Mouse (Mus musculus): ENCODE measurements around the gene E2f8.

The E2f8 gene

GRCm38 (mm10) chr7:48858257-48858656 is 23.1 kb downstream of the E2f8 start:
- DNase-seq (ENCODE audit: low read depth, low spot score), result no peak

DNA sequence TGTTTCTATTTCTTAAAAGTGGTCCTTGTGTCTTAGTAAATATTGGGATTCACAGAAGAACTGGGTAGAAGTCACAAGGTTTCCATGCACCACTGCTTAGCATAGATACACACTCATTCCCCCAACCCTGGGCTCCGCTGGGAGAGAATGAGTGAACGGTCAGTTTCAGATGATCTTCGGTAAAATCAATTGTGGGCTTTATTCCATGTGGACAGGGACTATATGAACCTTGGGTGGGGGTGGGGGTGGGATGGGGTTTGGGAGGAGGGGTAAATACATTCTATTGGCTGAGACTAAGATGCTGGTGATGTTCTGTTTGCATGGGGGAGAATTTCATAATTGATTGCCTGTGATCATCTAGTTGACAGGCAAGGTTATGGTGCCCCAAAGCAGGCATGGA is 25.9 kb downstream of the E2f8 start:
- no peak for DNase-seq (ENCODE audit: low read depth, low spot score)

- no peak for DNase-seq (ENCODE audit: low read depth, low spot score)
Observed at GRCm38 (mm10) chr7:48853496-48853895, 27.9 kb downstream of the E2f8 start.

DNA sequence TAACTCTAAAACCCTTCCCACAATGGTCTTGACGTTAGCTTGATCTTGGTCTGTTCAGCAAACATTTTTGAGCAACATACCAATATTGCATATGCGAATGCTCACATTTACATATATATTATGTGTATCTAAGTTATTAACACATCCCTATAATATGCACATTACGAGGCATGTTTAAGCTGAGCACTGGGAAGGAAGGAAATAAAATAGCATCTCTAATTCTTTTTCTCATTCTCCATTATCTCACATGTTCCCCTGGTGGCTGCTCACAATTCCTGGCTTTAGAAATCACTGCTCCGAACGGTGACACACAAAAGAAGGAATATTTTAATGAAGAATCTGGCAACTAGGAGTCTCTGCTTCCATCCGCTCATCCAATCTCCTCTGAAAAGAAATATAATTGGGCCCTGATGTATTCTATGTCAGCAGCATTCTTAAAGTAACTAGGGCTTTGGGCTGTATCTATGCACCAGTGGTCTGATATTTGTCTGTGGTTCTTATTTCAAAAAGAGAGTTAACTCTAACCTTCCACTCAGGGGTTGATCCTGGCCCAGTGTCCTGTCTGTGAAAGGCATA is 29.8 kb downstream of the E2f8 start:
- no peak for DNase-seq (ENCODE audit: low read depth, low spot score)

GRCm38 (mm10) chr7:48847820-48848650 is 33.4 kb downstream of the E2f8 start, which contains the start of gene Csrp3:
TSS of gene Csrp3 (minus strand) at chr7:48848033.
- DNase-seq (ENCODE audit: low read depth, low spot score), result no peak

DNA sequence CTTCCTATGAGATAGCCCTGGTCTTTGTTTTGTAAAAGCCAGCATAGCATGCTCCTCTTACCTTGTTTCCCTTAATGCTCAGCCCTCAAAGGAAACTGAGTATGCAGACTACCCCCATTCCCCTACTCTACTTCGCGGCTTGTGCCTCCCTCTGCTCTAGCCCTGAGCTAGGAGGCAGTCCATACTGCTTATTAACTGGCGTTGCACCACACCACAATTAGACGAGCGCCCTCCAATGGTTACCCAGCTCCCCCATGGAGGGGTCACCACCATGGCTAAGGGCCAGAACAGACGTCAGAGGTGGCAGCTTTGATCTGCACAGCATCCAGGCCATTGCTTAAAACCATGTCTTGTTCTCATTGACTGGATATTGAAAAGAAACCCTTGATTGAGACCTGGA is 34.6 kb downstream of the E2f8 start:
- DNase-seq (ENCODE audit: low read depth, low spot score), result no peak

- no peak for DNase-seq (ENCODE audit: low read depth, low spot score)
Observed at GRCm38 (mm10) chr7:48845213-48845973, 36.0 kb downstream of the E2f8 start.

DNA sequence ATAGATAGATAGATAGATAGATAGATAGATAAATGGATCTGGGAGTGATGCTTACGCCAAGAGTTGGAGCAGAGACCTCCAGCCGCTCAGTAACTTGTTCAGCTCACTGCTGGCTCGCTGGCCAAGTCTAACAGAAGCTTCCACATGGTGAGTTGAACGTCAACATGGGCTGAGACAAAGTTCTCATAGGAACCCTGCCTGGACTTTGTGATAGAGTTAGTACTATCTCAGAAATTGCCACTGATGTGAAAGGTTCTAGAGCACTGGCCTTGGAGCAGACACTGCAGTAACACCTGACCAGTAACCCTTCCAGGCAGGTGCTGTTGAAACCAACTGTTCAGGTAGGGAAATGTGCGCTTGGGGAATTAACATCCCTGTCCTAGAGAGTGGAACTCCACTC is 37.9 kb downstream of the E2f8 start:
- DNase-seq (ENCODE audit: low read depth, low spot score), result no peak

DNA sequence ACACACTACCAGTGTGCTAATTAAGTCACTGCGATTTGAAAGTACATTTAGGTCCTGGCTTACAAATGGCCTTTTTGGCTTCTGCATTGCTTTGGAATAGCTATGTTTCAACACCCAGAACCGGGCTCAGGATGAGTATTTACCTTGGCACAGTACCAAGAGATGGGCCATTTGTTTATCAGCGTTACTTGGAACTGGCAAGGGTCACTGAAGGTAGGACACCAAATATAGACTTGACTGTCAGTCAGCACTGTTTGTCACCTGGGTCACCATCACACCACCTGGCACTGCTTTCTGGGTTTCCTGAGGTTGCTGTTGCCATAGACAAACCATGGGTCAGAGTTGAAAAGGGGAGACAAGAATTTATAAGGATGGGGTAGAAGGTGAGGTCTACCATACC is 39.0 kb downstream of the E2f8 start:
- DNase-seq (ENCODE audit: low read depth, low spot score), result no peak

GRCm38 (mm10) chr7:48841538-48841937 is 39.9 kb downstream of the E2f8 start:
- DNase-seq (ENCODE audit: low read depth, low spot score), result no peak

DNA sequence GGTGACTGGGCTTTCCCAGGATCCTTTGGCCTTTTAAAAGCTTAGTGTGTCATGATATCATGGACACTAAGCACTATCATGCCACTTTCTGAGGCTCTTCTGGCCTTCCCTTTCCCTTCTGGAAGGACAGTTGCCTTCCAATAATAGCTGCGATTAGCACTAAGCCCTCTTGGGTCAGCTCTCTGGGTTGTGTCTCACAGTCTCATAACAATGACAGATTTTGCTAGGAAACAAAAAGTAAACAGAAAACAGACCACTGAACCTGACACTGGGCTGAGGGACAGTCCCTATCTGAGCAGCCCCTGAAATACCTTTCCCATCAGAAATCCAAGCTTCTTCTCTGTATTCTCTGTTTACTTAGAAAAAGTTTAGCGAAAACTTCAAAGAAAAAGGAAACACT is 40.9 kb downstream of the E2f8 start:
- DNase-seq (ENCODE audit: low read depth, low spot score), result no peak

- DNase-seq (ENCODE audit: low read depth, low spot score), result no peak
Observed at GRCm38 (mm10) chr7:48838434-48838833, 43.0 kb downstream of the E2f8 start.

- no peak for DNase-seq (ENCODE audit: low read depth, low spot score)
Observed at GRCm38 (mm10) chr7:48836949-48837348, 44.4 kb downstream of the E2f8 start.

DNA sequence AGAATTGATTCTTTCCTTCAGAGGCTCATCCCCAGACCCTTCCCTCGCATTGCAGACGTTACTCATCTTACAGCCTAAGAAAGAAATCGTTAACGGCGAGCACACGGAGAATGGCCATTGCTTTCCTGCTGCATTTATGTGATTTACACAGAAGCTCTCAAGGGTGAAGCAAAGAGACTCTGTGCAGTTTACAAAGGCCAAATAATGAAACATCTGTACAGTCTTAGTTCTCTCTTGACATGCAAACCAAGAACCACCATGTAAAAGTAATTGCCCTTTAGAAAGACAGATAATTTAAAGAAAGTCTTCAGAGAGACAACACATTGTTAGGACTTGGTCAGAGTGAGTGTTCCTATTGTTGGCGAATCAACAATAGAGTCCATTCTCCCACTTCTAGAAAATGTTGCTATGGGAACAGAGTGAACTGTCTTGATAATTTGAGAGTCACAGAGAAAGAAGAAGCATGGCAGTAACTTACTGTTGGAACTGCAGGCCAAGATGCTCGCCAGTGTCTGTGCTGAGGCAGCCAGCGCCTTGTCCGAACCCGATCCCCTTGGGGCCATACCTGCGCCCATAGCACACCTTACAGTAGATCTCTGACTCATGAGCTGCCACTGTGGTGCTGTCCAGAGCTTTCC is 46.3 kb downstream of the E2f8 start:
- no peak for DNase-seq (ENCODE audit: low read depth, low spot score)

GRCm38 (mm10) chr7:48834371-48834970 is 46.9 kb downstream of the E2f8 start:
- no peak for DNase-seq (ENCODE audit: low read depth, low spot score)

GRCm38 (mm10) chr7:48832735-48833134 is 48.7 kb downstream of the E2f8 start:
- DNase-seq (ENCODE audit: low read depth, low spot score), result no peak

DNA sequence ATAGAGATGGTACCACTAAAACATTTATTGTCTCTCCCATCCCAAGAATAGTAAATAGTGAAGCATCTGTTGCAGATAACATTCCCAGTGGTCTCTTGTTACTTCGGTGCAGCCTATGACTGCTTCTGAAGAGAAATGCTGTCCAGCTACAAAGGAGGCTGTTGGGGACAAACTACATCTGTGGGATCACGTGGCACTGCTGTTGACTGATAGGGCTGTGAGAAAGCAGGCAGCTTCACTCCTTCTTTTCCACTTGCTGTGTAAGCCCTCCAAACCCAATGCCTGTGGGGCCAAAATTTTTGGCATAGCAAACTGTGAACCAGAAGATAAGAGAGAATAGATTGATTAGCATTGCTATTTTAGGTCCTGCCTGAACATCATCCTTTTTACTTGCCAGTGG is 51.0 kb downstream of the E2f8 start:
- no peak for DNase-seq (ENCODE audit: low read depth, low spot score)

GRCm38 (mm10) chr7:48829177-48829910 is 52.1 kb downstream of the E2f8 start:
- DNase-seq (ENCODE audit: low read depth, low spot score), result no peak

- no peak for DNase-seq (ENCODE audit: low read depth, low spot score)
Observed at GRCm38 (mm10) chr7:48825170-48825569, 56.2 kb downstream of the E2f8 start.

DNA sequence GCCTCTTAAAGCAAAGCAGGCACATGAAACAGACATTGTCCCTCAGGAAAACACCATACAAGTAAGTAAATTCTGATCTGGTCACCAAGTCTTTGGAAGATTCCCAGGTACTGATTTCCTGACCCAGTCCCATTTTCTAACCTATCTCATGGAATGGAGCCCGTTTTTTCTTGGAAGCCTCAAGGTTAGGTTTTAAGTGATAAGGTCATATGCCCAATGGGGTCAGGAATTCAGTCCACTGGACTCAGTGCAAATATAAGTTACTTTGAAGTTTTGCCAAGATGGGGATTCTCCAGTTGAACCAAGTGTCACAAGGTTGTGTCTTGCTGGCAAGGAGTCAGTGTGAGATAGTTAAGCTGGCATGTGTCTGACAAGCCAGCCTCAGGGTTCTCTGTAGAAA is 56.7 kb downstream of the E2f8 start:
- DNase-seq (ENCODE audit: low read depth, low spot score), result no peak

- DNase-seq (ENCODE audit: low read depth, low spot score), result no peak
Observed at GRCm38 (mm10) chr7:48823621-48824020, 57.8 kb downstream of the E2f8 start.
